Mouse (Mus musculus) kidney, embryonic 16.5 days (tissue): ENCODE data around the gene Rdh1. TPM values are rescaled to one million over a fixed set of nuclear protein-coding genes. Genes with fewer than 3 reads are reported as not detected.
"Not testable (repeated sequence)": the region's sequence is repeated elsewhere in the genome, so short reads cannot be mapped to it uniquely, and the experiment has no call there.

Experiments used
- ATAC-seq: fragments of 200-750 bp; cut with Nextera tagmentation; 2 replicates; pipeline ENCODE4 v1.8.0; 2017; ENCODE audit warnings: moderate TSS enrichment; ENCODE audit not compliant: low FRiP score, low TSS enrichment
- H3K27ac ChIP-seq: fragments of 300-500 bp; sonication (generic); 2 replicates; pipeline ENCODE4 v1.5.1; 2014; ENCODE audit warnings: low read length
- H3K27me3 ChIP-seq: fragments of 300-500 bp; sonication (generic); 2 replicates; pipeline ENCODE4 v1.6.1; 2014; ENCODE audit warnings: low read length, control low read depth, mixed read lengths; ENCODE audit not compliant: insufficient read depth
- H3K36me3 ChIP-seq: fragments of 300-500 bp; sonication (generic); 2 replicates; pipeline ENCODE4 v1.6.1; 2014; ENCODE audit warnings: low read length, control low read depth, mixed read lengths; ENCODE audit not compliant: insufficient read depth
- H3K4me1 ChIP-seq: fragments of 300-500 bp; sonication (generic); 2 replicates; pipeline ENCODE4 v1.6.1; 2014; ENCODE audit warnings: low read length, control low read depth, mixed read lengths; ENCODE audit not compliant: insufficient read depth
- H3K4me2 ChIP-seq: fragments of 300-500 bp; sonication (generic); replicated peaks from 2 replicates; pipeline ENCODE4 v1.6.1; 2014; ENCODE audit warnings: low read depth, low read length
- H3K4me3 ChIP-seq: fragments of 300-500 bp; sonication (generic); 2 replicates; pipeline ENCODE4 v1.5.1; 2014; ENCODE audit warnings: mild to moderate bottlenecking, low read length
- H3K9ac ChIP-seq: fragments of 300-500 bp; sonication (generic); replicated peaks from 2 replicates; pipeline ENCODE4 v1.6.1; 2014; ENCODE audit warnings: low read length
- H3K9me3 ChIP-seq: fragments of 300-500 bp; sonication (generic); 2 replicates; pipeline ENCODE4 v1.6.1; 2016; ENCODE audit warnings: low read length, control low read depth
- WGBS: fragments of 180-500 bp; shearing (Covaris S2); extraction: QIAGEN DNeasy Blood & Tissue Kit; methylation state at CpG from one replicate; pipeline ENCODE4 v1.1.7; 2014; 5-methylcytosine and 5-hydroxymethylcytosine counted together
- polyA plus RNA-seq: library from polyadenylated mRNA; unstranded; fragments of >200 nt; fragmentation: Nextera tagmentation; extraction: Ambion mirVana; gene quantifications from 2 replicates; pipeline ENCODE4 v1.2.1, GENCODE M21; 2015

Rdh1 gene
- polyA plus RNA-seq, 1 experiment from 2014 or later, result 0.22 TPM

- H3K9me3 ChIP-seq, H3K4me1 ChIP-seq, H3K36me3 ChIP-seq, H3K4me3 ChIP-seq, H3K9ac ChIP-seq, H3K4me2 ChIP-seq, ATAC-seq, H3K27me3 ChIP-seq, H3K27ac ChIP-seq: not testable (repeated sequence)
- 70% methylated on average over 4 of the region's 4 CpGs for WGBS
Observed at GRCm38 (mm10) chr10:127817268-127817910, 57.9 kb downstream of the Rdh1 start.

Other genes starting within 250 kb of the Rdh1 start
- 74.4 and 77.3 TPM in 2 replicates for gene Ndufa4l2, start 244.8 kb upstream of the Rdh1 start, polyA plus RNA-seq
- 119 and 123 TPM in 2 replicates for gene Shmt2, start 237.3 kb upstream of the Rdh1 start, polyA plus RNA-seq
- 1.8 and 2.3 TPM in 2 replicates for gene Nxph4, start 225.2 kb upstream of the Rdh1 start, polyA plus RNA-seq
- gene Lrp1, start 138.6 kb upstream of the Rdh1 start, polyA plus RNA-seq, result 70.9 and 71.7 TPM in 2 replicates
- gene Stat6, start 116.7 kb upstream of the Rdh1 start, polyA plus RNA-seq, result 33.8 and 37.4 TPM in 2 replicates
- 10.6 and 10.7 TPM in 2 replicates for gene Nemp1, start 92.8 kb upstream of the Rdh1 start, polyA plus RNA-seq
- 28.8 and 32.1 TPM in 2 replicates for gene Nab2, start 91.2 kb upstream of the Rdh1 start, polyA plus RNA-seq
- gene Myo1a, start 54.6 kb upstream of the Rdh1 start, polyA plus RNA-seq, result 0.31 and 0.50 TPM in 2 replicates
- gene Tac2, start 35.2 kb upstream of the Rdh1 start, polyA plus RNA-seq, result 1.7 and 2.0 TPM in 2 replicates
- gene Zbtb39, start 20.2 kb upstream of the Rdh1 start, polyA plus RNA-seq, result 4.0 and 4.1 TPM in 2 replicates
- 10.7 and 11.9 TPM in 2 replicates for gene Gpr182, start 8.0 kb upstream of the Rdh1 start, polyA plus RNA-seq
- gene Rdh16f1, start 66 bp downstream of the Rdh1 start, polyA plus RNA-seq, result 0.42 and 0.72 TPM in 2 replicates
- not detected in 2 replicates for gene Rdh9, start 16.7 kb downstream of the Rdh1 start, polyA plus RNA-seq
- 1.1 and 1.6 TPM in 2 replicates for gene Rdh16, start 41.4 kb downstream of the Rdh1 start, polyA plus RNA-seq
- 6.8 TPM in 2 replicates for gene Rdh19, start 90.2 kb downstream of the Rdh1 start, polyA plus RNA-seq
- gene Rdh16f2, start 106.8 kb downstream of the Rdh1 start, polyA plus RNA-seq, result 1.1 and 1.3 TPM in 2 replicates
- gene Rdh7, start 129.1 kb downstream of the Rdh1 start, polyA plus RNA-seq, result not detected in 2 replicates
- not detected in 2 replicates for gene Sdr9c7, start 138.8 kb downstream of the Rdh1 start, polyA plus RNA-seq
- not detected in 2 replicates for gene Hsd17b6, start 247.9 kb downstream of the Rdh1 start, polyA plus RNA-seq